Mouse (Mus musculus) thymus, postnatal 25 days (tissue): ENCODE measurements at regions not wholly inside any gene's neighbourhood (a gene's known extent, or its start where the extent isn't known, plus 50 kb on each side); places are given as distances from the start of the nearest gene placed in this dataset.

Experiments used
- DNase-seq: peaks from one replicate; pipeline ENCODE4 v3.0.0; 2022

DNA sequence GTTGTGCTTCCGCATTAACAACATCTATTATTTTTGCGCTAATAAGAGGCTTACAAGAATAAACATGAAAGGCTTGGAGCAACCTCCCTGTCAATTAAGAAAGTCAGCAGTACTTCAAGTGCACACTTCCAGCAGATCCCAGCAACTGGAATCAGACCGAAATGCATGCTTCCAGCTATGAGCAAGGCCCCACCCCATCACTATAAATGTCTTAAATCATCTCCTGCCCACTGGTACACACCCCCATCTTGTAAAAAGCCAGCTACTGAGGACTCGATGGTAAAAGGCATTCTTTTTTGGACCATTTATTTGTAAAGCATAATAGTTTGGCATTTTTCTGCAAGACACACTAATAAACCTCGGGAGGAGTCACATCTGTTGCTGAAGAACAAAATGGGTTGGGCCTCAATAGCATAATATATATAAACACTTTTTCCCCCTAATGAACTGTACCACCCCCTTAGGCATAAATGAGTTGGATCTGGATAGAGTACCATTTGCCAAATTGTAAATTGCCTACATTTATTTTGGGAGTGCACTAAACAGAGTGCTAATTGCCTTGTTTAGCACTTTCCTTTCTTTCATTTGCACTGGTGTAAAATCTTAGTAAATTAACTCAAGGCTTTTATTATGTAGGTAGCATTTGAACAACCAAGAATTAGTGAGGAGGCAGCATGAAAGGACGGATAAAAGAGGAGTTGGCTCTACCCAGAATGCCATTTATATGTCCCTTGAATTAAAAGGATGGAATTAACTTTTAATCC, 371.8 kb downstream of the Nr2f2 start:
- DNase-seq, result no peak

DNA sequence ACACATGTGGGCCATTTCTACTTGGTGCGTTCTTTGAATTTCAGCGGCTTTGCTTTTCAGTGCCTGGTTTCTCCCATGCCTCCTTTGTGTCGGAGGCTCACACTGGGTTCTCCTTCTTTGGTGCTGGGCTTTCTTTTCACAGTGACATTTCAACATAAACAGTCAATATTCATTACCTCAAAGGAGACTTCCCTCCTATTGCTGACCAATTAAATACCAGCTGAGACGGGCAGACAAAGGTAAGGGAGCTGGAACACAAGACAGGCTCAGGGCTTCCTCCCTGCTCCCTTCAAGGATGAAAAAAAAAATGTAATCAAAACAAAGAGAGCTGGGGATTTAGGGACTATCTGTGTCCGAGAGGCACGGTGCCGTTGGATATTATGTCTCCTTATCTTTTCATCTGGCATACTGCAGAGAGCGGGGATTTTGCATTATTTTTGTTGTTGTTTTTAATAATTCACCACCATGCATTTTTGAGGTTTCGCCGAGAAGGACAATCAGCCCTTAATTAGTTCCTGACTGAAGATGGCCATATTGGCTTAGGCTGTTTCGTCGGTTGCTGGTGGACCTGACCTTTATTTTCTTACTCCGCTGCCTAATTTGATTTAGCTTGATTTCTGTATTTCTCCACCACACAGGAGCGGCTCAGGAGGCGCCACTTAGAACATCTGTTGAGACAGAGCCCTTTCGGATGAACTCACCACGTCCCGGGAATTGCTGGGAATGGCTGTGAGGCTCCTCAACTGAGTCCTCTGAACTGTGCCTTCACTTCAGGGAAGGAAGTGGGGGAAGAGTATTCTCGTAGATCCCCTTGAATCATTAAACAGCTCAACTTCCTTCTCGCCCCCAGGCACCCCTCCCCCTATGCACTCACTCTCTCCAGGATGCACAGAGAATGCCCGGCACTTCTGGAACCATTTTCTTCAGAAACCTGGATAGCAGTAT, 373.9 kb downstream of the Nr2f2 start:
- no peak for DNase-seq

DNA sequence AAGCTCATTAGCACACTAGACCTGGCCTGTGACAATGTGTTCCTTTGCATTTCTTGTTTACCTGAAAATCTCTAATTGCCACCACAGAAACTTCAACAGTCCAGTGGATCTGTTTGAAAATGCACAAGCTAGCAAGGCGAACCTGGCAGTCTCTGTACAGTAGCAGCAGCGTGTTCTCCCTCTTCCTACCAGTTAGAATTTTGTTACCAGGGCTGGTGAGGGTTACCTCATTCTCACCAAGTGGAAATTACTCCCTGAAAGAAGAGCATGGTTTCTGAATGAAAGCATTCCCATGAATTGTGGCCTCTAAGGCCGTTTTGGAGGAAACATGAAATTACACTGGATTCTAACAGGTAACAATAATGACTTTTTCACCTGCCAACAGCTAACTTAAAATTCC, 374.6 kb downstream of the Nr2f2 start:
- DNase-seq, result no peak

DNA sequence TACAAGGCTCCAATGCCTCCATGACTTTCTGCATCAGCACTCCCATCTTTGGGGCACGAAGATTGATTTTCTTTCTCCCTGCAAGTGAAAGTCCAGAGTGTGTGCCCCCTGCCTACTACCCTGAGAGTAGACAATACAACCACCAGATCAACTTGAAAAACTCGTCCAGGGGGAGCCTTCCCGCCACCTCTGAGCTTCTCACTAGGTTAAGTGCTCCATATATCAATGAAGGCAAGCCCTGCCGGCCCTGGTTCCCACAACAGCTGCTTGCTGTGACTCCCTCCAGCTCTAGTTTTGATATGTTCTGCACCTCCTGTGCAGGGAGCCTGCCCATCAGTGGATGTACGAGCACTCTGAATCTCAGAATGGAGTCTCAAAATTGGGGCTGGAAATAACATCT, 377.8 kb downstream of the Nr2f2 start:
- DNase-seq, result no peak

DNA sequence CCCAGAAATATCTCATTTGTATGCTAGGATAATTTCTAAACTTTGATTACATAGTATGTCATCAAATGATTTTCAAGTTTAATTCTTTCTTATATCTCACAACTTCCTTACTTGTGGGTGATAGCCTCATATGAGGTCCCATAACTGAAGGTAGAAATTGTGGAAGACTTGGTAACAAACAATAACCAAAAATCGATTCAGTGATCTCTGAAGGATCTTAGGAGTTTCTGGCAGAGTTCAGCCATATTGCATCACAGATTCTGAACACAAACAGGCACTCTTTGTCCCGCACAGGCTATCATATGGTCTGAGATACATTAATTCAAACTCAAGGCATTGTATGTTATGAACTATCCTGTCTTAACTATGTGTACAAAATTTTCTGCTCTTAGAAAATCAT, 385.2 kb downstream of the Nr2f2 start:
- no peak for DNase-seq

DNA sequence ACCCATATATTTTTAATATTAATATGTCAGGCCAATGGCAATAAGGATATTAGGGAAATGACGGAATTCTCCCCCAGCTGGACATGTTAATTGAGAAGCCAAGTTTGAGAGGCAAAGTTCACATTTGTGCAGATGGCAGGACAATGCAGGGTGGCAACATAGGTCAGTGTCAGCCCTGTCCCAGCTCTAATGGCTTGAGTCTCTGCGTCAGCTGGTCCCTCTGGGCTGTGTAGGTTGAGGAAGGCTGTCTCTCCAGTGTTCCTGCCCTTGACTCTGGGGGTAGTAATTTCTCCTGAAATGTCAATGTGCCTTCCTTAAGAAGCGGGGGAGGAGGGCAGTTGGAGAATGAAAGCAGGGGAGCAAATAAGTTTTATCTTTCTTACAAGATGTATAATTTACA, 390.2 kb downstream of the Nr2f2 start:
- no peak for DNase-seq

DNA sequence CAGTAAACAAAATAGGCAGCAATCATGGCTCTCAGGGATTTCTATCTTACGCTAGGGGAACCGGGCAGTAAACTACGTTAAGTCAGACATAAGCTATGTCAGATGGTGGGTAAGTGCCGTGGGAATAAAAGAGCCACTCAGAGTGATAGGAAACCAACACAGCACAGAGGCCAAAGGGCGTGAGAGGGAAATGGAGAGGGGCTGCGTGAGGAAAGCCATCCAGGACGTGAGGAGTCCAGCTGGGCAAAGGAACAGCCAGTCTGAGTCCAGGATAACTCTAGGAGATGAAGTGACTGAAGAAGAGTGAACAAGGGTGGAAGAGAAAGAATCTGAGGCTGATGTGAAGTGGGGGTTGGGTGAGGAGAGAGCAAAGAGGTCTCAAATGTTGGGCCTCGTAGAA, 402.5 kb downstream of the Nr2f2 start:
- DNase-seq, result no peak

DNA sequence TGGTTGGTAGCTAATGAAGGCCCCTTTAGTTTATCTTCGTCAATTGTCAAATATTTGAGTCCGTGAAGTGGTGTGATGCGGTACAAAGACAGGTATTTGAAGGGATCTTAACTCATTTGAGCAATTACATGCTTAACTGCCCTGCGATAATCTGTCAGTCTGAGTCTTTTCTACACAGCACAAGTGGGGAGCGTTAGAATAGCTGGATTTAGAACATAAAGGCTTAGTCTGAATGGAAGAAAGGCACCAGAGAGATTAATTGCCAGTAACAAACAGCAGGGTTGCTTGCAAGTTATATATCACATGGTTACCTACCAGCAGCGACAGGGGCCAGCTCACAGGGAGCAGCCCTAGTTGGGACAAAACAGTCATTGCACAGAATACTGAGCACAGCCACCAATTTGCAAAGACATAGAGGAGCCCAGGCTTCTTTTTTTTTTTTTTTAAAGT, 416.3 kb downstream of the Nr2f2 start:
- DNase-seq, result no peak

DNA sequence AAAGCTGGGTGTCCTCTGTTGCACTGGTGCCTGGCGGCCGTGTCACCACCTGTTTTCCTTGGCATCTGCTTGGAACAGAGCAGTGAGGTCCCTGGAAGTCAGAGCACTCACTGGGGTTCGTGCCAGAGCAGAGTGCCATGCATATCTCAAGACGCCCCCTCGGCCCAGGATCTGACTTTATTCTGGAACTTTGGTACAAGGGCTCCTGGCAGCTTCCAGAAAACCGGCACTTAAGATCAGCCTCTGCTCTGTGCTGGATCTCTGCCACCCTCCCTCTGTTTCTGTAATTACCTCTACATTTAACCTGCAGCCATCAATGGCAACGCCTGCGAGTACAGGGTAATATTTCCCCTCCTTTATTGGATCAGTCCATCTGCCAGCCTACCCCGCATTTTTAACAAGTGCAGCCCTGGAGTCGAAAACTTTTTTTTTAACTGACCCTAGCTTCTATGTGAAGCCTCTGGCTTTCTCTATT, 416.9 kb downstream of the Nr2f2 start:
- DNase-seq, result no peak

DNA sequence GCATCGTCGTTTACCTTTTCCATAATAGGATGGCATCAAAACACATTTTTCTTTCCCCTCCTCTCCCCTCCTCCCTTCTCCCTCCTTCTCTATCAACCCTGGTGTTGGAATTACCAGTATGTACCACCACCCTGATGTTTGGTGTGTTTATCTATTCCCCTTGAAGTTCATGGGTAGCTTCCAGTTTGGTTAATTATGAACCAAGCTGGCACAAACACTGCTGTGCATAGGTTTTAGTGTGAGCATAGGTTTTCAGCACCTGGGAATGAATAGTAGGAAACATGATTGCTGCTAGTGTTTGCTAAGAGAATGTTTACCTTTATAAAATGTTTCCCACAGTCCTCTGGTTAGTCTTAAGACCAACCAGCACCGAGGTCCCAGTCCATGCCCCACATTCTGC, 420.1 kb downstream of the Nr2f2 start:
- DNase-seq, result no peak

DNA sequence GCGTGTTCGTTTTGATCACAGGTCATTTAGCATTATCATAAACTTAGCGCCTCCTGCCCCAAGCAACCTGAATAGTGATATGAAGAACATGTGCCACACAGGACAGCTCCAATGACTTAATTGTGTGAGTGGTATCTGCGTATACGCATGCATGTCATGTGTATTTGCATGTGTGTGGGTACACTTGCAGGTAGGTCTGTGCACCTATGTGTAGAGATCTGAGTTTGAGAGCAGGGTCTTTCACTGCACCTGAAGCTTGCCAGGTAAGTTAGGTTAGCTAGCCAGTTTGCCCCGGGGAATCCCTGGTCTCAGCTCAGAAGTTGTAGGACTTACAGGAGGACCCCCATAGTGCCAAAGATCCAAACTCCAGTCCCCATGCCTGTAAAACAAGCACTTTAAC, 424.7 kb downstream of the Nr2f2 start:
- DNase-seq, result no peak

DNA sequence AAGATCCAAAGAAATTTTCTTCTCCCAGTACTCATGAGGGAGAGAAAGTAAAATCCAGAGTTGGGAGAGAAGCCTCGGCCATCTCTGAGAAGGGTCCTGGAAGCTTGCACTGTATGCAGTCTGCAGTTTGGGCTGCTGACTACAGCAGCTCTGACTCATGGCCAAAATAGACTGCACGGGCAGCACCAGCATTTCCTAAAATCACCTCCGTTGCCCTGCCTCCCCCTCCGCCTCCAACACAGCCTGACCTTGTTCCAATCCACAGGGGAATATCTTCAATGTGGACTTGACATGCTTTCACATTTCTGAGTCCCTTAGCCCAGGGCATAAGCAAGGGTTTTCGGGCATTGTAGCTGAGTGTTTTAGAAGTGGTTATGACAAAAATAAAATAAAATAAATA, 441.3 kb downstream of the Nr2f2 start:
- DNase-seq, result no peak

DNA sequence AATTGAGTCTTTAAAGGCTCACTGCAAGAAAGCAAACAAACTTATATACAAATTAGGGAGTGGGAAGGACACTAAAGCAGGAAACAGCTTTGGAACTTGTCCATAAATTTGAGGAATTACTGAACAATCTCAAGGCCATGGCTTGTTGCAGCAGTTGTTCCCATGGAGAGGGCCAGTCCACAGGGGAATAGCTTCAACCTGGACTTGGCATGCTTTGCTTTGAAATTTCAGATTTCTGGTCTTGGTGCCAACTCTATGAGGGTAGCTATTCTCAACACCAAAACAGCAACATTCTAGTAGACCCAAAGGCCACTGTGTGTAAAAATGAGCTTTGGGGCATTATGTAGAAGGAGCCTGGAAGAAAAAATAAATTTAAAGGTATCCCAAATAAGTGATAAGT, 442.0 kb downstream of the Nr2f2 start:
- DNase-seq, result no peak

DNA sequence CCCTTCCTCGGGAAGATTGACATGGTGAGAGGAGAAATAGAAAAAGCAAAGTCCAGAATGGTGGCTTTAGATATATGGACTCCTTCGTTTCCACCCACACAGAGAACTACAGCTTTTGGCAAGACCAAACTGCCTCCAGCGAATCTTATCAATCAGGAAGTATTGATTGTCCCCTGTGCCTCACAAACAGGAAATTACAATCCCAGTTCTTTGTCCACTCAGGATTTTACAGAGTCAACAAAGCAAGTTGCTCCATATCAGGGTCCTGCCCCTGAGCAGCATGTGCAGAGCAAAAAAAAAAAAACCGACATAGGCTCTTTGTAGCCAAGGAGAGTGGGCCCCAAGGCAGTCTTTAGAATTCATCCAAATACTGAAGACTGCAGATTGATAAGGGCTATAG, 454.8 kb downstream of the Nr2f2 start:
- no peak for DNase-seq

DNA sequence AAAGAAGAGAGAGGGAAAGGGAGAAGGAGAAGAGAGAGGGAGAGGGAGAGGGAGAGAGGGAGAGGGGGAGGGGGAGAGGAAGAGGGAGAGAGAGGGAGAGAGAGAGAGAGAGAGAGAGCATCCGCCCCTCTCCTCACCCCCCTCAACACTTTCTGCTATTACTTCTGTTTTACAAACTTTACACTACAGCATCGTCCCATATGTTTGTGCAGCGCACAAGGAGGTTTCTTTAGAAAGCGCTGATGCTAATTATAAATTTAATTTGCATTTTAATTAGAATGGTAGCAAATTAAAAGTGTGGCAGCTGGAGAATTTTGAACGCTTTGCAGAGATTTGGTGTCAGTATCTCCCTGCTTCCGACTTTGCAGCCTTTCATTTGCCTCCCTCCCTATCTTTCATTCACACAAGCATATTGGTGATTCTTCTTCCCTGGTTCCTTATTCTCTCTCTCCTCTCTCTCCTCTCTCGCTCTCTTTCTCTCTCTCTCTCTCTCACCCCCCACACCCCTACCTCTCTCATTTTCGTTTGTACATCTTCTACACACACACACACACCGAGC, 476.0 kb downstream of the Nr2f2 start:
- no peak for DNase-seq

DNA sequence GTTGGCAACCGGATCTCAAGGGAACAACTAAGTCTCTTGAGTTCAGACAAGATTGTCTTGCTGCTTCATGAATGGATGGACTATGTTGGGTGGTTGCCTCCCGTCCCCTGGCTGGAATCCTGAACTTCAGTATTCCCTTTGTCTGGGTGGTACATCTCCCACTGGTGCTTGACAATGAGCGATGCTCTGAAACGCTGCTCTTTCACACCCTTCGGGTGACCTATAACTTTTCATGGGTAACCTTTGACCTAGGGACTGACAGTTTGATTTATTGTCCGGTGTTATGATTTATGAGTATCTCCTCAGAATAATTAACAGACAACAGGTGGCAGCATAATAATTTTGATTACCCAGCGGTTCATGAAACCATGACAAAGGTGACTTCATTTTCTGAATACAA, 478.3 kb downstream of the Nr2f2 start:
- DNase-seq, result no peak

DNA sequence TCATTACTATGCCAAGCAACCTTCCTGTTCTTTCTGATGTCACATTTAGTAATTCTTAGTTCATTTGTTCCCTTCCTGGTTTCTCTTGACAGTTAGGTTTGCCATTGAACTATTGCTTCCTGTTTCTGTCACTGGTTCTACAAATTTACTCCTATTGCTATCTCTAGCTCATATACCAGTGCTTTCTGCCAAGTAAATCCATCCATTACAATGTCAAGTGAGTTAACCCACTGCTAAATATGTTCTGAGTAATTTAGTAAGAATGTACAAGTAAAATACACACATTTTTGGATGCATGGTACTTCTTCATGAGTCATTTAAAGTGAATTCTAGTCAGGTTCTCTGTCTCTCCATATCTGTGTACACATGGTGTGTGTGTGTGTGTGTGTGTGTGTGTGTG, 489.5 kb downstream of the Nr2f2 start:
- no peak for DNase-seq

DNA sequence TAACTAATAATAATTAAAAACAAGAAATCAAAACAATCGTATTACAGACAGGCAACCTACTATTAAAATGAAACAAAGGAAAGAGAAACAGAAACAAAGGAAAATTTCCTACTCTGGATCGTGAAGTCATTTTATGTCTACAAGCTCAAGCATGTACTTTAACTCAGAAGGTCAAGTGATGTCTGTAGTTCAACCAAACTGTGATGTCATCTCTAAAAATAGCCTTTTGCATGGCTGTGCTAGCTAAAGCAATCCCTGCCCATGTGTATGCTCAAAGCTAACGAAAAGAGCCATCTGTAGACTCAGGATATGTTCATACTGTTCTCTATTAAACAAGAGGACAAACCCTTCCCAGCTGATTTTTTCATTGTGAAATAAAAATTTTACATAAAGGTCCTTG, 500.7 kb downstream of the Nr2f2 start:
- no peak for DNase-seq

DNA sequence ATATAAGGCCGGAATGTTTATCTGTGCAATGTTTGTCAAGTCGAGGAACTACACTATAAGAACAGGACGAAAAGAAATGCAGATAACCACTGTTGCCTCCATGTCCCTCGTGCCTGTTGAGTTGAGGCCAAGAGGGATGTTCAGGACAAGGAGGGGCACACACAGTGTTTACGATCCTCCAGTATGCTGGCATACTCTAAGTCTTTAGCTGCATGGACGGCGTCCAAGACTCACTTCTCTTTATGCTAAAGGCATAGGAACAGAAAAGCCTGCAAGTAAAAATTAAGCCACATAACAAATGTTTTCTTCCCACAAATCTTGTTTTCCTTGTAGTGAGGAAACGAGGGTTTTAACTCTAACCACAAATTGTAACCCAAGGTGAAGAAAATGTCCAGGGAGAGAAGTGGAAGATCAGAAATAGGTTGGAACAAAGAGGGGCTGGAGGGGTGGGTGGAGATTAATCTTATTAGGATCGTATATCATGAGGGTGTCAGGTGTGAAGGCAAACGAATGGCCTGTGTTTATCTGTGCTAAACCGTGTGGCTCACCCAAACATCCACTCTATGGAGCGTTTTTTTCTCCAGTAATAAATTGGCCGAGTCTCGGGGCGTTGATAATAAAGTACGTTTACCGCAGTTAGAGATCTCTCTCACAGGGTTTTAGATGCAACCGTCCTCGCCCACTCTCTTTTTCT, 521.8 kb downstream of the Nr2f2 start:
- DNase-seq, result no peak

DNA sequence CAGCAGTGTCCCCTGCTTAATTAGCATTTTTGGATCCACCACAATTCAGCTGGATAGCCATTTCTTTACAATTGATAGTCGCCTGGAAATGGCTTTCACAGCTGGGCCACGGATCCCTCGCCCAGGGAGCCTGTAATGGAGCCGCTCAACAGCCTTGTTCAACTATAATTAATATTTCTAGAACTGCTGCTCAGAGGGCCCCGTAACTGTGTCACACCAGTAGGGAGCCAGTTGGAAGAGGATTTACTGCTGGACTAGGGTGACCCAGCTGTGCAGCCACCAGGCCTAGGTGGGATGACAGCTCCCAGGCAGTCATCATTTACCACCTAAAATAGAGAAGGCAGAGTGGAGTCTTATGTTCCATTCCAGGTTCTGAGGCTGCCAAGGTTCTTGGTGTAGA, 529.2 kb downstream of the Nr2f2 start:
- DNase-seq, result no peak

DNA sequence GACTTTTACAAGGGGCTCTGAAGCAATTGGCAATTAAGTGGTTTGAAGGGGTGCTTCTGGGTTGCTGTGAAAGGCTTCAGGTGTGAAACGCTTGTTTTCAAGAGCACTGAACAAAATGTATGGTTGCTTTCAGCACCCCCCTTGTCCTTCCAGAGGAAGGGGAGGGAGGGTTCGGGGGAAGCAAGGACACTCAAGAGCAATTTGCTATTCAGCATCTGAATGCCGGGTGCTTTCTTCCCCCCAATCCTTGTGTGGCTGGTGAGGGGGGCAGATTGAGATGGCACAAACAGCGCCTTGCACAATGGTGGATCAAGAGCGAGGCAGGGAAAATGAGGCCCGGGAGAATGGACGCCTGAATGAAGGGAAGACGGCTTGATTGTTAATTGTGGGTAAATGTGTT, 539.3 kb downstream of the Nr2f2 start:
- DNase-seq, result no peak

DNA sequence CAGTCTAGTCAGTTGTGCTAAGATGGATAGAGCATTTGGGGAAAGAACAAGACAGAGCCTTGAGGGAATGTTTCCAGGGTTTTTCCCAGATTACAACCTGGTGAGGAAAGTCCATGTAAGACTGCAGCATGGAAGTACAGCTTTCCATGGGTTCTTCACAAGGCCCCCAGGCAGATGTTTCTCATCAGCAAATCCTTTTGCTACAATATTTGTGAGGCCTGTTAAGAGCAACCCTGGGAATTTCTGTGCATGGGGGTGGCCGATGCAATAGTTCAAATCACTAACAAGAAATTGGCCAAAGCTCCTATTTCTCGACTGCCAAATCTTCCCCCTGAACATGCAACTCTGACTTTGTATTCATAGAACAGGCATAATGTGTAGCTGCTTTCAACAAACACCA, 546.0 kb downstream of the Nr2f2 start:
- DNase-seq, result no peak

DNA sequence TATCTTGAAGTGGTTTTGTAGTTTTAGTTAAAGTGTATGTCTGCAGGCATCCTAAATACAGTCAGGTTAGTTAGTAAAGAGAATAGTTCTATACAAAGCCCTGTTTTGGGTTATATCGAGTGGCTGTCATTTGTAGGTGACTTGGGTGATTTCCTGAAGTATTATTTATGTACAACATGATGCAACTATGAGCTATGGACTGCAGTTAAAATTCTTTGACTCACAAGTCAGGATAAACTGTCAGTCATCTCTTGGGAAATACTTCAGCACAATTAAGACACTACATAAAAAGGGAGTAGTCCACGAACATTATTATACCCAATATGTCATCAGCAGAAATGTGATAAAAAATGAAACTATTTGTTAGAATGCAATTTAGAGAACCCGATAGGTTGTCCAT, 554.2 kb downstream of the Nr2f2 start:
- DNase-seq, result no peak
